In genomic region chr10:69211560-69211959, GRCm38 (mm10) we compare ENCODE assay signal across 8 mouse cellular contexts. TPM values are rescaled to one million over a fixed set of nuclear protein-coding genes. Genes with fewer than 3 reads are reported as not detected.
A peak's percentile ranks its signal among the peaks of the same experiment; 100 is the strongest.
DNase-seq lines count a peak whose midpoint lies in the region; ATAC-seq and TF ChIP-seq lines count a peak whose summit lies in the region.

No protein-coding gene starts in this region.

- H3K79me2 ChIP-seq in liver, adult 2 months (ENCODE audit: control insufficient read depth, insufficient read depth, low read length), result peaks cover 19% of the 10 kb centered on the region; the same call in 1 of the 2 replicates

- TF ChIP-seq POLR2A in liver, adult 2 months (IDR thresholded peaks at IDR 0.05; ENCODE audit: extremely low read depth, insufficient read depth, low read length), result no peak
- no peak for TF ChIP-seq POLR2A in lung, adult 2 months (IDR thresholded peaks at IDR 0.05; ENCODE audit: borderline replicate concordance, extremely low read depth, low read depth, low read length)

- H3K9me3 ChIP-seq in forebrain, embryonic 10.5 days, result peaks cover 3% of the 10 kb centered on the region; the same call in 1 of the 2 replicates
- H3K9me3 ChIP-seq in hindbrain, embryonic 11.5 days (ENCODE audit: control insufficient read depth, low read length), result no peaks in the 10 kb centered on the region
- no peaks in the 10 kb centered on the region for H3K9me3 ChIP-seq in neural tube, embryonic 15.5 days (replicated peaks)

- no peak for TF ChIP-seq CTCF in liver, adult 2 months (IDR thresholded peaks at IDR 0.05; ENCODE audit: low read depth, low read length)
- no peak for TF ChIP-seq CTCF in lung, adult 2 months (IDR thresholded peaks at IDR 0.05; ENCODE audit: insufficient read depth, low read length)

- no peak for ATAC-seq in hindbrain, embryonic 11.5 days (ENCODE audit: low FRiP score)
- ATAC-seq in neural tube, embryonic 15.5 days (ENCODE audit: low FRiP score), result no peak

- H3K4me3 ChIP-seq in liver, adult 2 months (ENCODE audit: insufficient read depth, low read depth, low read length), result peak overlapping the region; percentile 88
- H3K4me3 ChIP-seq in forebrain, embryonic 10.5 days, result peak overlapping the region; percentile 88
- peak overlapping the region; percentile 78; the same call in 1 of the 2 replicates for H3K4me3 ChIP-seq in hindbrain, embryonic 11.5 days (ENCODE audit: low read depth, low read length)
- H3K4me3 ChIP-seq in lung, adult 2 months (replicated peaks; ENCODE audit: extremely low read depth, low read depth, low read length), result peak overlapping the region; percentile 49
- peak overlapping the region; percentile 78 for H3K4me3 ChIP-seq in neural tube, embryonic 15.5 days (replicated peaks)

- 2% methylated on average over 8 of the region's 8 CpGs for WGBS in liver, adult 2 months
- 57% methylated on average over 8 of the region's 8 CpGs for WGBS in forebrain, embryonic 10.5 days
- WGBS in hindbrain, embryonic 11.5 days, result 57% methylated on average over 8 of the region's 8 CpGs
- WGBS in lung, adult 2 months, result 38% methylated on average over 8 of the region's 8 CpGs
- WGBS in neural tube, embryonic 15.5 days, result 69% methylated on average over 8 of the region's 8 CpGs

- peaks cover 15% of the 10 kb centered on the region for H3K4me1 ChIP-seq in liver, adult 2 months (ENCODE audit: control insufficient read depth, insufficient read depth, low read length)
- H3K4me1 ChIP-seq in forebrain, embryonic 10.5 days, result peaks cover 28% of the 10 kb centered on the region
- H3K4me1 ChIP-seq in hindbrain, embryonic 11.5 days (replicated peaks; ENCODE audit: control insufficient read depth, insufficient read depth, low read length), result no peaks in the 10 kb centered on the region
- H3K4me1 ChIP-seq in lung, adult 2 months (ENCODE audit: control insufficient read depth, insufficient read depth, low read length), result peaks cover 10% of the 10 kb centered on the region
- H3K4me1 ChIP-seq in neural tube, embryonic 15.5 days, result peaks cover 22% of the 10 kb centered on the region

- H3K27ac ChIP-seq in liver, adult 2 months (replicated peaks; ENCODE audit: insufficient read depth, low read depth, low read length), result peak overlapping the region; percentile 69
- peak overlapping the region; percentile 97 for H3K27ac ChIP-seq in forebrain, embryonic 10.5 days
- no peak overlapping the region for H3K27ac ChIP-seq in hindbrain, embryonic 11.5 days (ENCODE audit: low read depth, low read length)
- peak overlapping the region; percentile 97 for H3K27ac ChIP-seq in neural tube, embryonic 15.5 days (replicated peaks)

- peak; percentile 93 for DNase-seq in liver, adult 2 months (ENCODE audit: extremely low read depth, low read depth, low spot score)
- DNase-seq in liver, result no peak
- no peak for DNase-seq in forebrain, embryonic 10.5 days (ENCODE audit: extremely low spot score, low spot score)
- DNase-seq in hindbrain, embryonic 11.5 days (ENCODE audit: low spot score), result no peak
- DNase-seq in lung, adult 2 months, result no peak
- DNase-seq in cerebellum, adult 8-10 months, result no peak
- no peak for DNase-seq in cerebellum, postnatal 4 days (ENCODE audit: low spot score in 2 of 2)

- no peaks in the 10 kb centered on the region for H3K27me3 ChIP-seq in liver, adult 2 months (ENCODE audit: control insufficient read depth, insufficient read depth, low read length)
- H3K27me3 ChIP-seq in forebrain, embryonic 10.5 days (ENCODE audit: poor library complexity, severe bottlenecking), result no peaks in the 10 kb centered on the region
- H3K27me3 ChIP-seq in hindbrain, embryonic 11.5 days (ENCODE audit: control insufficient read depth, insufficient read depth, low read length), result no peaks in the 10 kb centered on the region
- H3K27me3 ChIP-seq in neural tube, embryonic 15.5 days (replicated peaks), result no peaks in the 10 kb centered on the region

- peaks cover 11% of the 10 kb centered on the region; the same call in 1 of the 2 replicates for H3K36me3 ChIP-seq in liver, adult 2 months (ENCODE audit: control insufficient read depth, insufficient read depth, low read length)
- H3K36me3 ChIP-seq in forebrain, embryonic 10.5 days (replicated peaks), result peaks cover 16% of the 10 kb centered on the region
- H3K36me3 ChIP-seq in hindbrain, embryonic 11.5 days (ENCODE audit: control insufficient read depth, insufficient read depth, low read length), result no peaks in the 10 kb centered on the region
- H3K36me3 ChIP-seq in neural tube, embryonic 15.5 days, result no peaks in the 10 kb centered on the region

- peak overlapping the region; percentile 97 for H3K9ac ChIP-seq in liver, adult 2 months (ENCODE audit: low read depth, low read length)
- H3K9ac ChIP-seq in hindbrain, embryonic 11.5 days (ENCODE audit: low read depth, low read length), result peak overlapping the region; percentile 3; the same call in 1 of the 2 replicates
- H3K9ac ChIP-seq in neural tube, embryonic 15.5 days (replicated peaks), result peak overlapping the region; percentile 90

- H3K4me2 ChIP-seq in hindbrain, embryonic 11.5 days (replicated peaks; ENCODE audit: low read depth, low read length), result peak overlapping the region; percentile 80; the same call in 1 of the 2 replicates
- peak overlapping the region; percentile 87 for H3K4me2 ChIP-seq in neural tube, embryonic 15.5 days

RNA-seq across cellular contexts. Expression of gene A930033H14Rik, which starts 1.3 kb away (rescaled TPM):
- total RNA-seq in liver, adult 2 months (2014; rRNA removed), result 4.6 and 5.9 TPM in 2 replicates
- 0.26 and 0.50 TPM in 2 replicates for polyA plus RNA-seq in liver, adult 2 months (2012; rRNA removed)
- 0.98 and 1.2 TPM in 2 replicates for polyA plus RNA-seq in forebrain, embryonic 10.5 days (2016; fragmentation: Nextera tagmentation; extraction: Ambion mirVana)
- 1.1 and 1.3 TPM in 2 replicates for polyA plus RNA-seq in hindbrain, embryonic 11.5 days (2014; fragmentation: Nextera tagmentation; extraction: Ambion mirVana)
- polyA plus RNA-seq in lung, adult 2 months (2012; rRNA removed), result 0.53 and 1.0 TPM in 2 replicates
- polyA plus RNA-seq in neural tube, embryonic 15.5 days (2015; fragmentation: Nextera tagmentation; extraction: Ambion mirVana), result 1.3 and 1.4 TPM in 2 replicates

Comparison
In these comparisons a context has a peak if more than half of its experiments do, and no peak if none do; other contexts are left out.
1. H3K9ac ChIP-seq: peak in every context shown above with its lines; median percentile 97 in liver, adult 2 months; 90 in neural tube, embryonic 15.5 days; 3 in hindbrain, embryonic 11.5 days.